Mouse (Mus musculus) stomach, postnatal 0 days (tissue): Measurements from ENCODE around the gene Mpv17.

ENCODE experiments used
- CTCF ChIP-seq: IDR thresholded peaks from 2 replicates; pipeline ENCODE4 v1.5.1; 2016; ENCODE audit warnings: antibody characterized with exemption, low read depth, mild to moderate bottlenecking, moderate library complexity
- EP300 ChIP-seq: optimal IDR thresholded peaks from 2 replicates; pipeline ENCODE3; 2016; ENCODE audit warnings: antibody characterized with exemption

- TF ChIP-seq CTCF (no peak), EP300 (no peak)
Measured at GRCm38 (mm10) chr5:31162462-31162861, 8.4 kb upstream of the Mpv17 start.
